Mouse (Mus musculus) layer of hippocampus, postnatal 25 days (tissue): ENCODE measurements around the gene Crx. TPM values are rescaled to one million over a fixed set of nuclear protein-coding genes. Genes with fewer than 3 reads are reported as not detected.

Experiments
- DNase-seq, 2 experiments: peaks; one replicate each; pipeline ENCODE4 v3.0.0; 2022; ENCODE audit warnings: mixed read lengths in 2 of 2, low spot score in 1 of 2; ENCODE audit errors: extremely low spot score in 1 of 2
- total RNA-seq, 2 experiments: library from RNA; stranded (reverse); gene quantifications; 2 replicates each; pipeline ENCODE4 v1.2.3; 2021

Gene Crx
- total RNA-seq, 2 experiments from 2014 or later = not detected

GRCm38 (mm10) chr7:15881388-15881787 lies 1.6 kb upstream of the Crx start:
- no peak for DNase-seq

DNA sequence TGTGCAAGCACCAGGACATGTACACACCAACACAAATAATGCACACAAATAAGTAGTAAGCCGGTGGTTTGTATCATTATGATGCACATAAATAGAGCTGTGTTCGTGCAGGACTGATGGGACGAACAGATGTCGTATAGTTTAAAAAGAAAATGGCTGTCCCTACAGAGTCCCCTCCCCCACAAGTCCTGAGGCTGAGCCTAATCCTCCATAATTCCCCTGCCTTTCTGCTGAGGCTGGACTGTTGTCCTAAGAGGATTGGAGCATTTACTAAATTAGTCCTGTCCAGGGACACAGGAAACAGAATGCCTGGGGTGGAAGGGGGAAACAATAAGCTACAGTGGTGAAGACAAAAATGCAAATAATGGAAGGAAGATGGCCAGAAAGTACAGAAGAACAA lies 15.7 kb downstream of the Crx start:
- no peak for DNase-seq

DNA sequence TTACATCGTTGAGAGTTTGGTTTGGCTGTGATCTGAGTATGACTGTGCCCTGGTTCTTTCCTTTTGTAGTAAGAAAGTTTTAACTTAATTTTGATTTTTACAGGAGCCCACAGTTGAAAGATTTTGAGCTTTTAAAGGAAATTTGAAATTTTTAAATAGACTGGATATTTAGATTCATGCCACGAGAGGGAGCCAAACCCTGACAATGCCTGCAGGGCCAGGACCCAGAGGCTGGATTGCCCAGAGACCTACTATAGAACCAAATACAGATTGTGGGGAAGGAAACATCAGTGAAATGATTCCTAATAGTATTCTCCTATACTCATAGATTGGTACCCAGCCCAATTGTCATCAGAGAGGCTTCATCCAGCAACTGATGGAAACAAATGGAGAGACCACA lies 20.1 kb downstream of the Crx start:
- DNase-seq = peak in 1 of 2 experiments; percentile 3

DNA sequence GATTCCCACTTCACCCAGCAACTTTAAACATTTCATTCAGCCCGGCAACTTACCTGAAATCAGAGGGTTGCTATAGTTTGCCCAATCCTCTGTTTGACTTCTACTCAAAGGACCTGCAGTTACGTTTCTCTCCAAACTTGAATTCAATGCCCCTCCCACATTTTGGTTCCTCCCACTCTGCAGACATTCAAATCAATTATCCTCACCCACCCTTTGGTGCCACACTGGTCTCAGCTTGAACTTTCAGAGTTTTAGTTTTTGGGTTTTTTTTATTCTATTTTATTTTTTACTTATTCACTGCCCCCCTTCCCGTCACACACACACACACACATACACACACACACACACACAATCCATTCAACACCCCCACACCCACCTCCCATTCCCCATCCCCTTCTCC lies 40.2 kb downstream of the Crx start, which contains the start of gene Obox6:
Gene Obox6, minus strand, starts transcription at position 101 of the 400 bp plus-strand sequence.
- DNase-seq = no peak

Other genes starting within 250 kb of the Crx start
- not detected for gene Obox3, start 240.1 kb downstream of the Crx start, total RNA-seq
- not detected for gene Obox5, start 129.8 kb downstream of the Crx start, total RNA-seq
- not detected for gene Obox6, start 40.3 kb downstream of the Crx start, total RNA-seq
- not detected for gene Crxos, start 2.6 kb upstream of the Crx start, total RNA-seq
- gene Selenow, start 42.4 kb upstream of the Crx start, total RNA-seq = 1,000 to 10,000 TPM; 1,670 to 1,760 TPM
- gene Nop53, start 66.1 kb upstream of the Crx start, total RNA-seq = 100 to 1,000 TPM; 118 to 133 TPM
- gene Ehd2, start 87.6 kb upstream of the Crx start, total RNA-seq = 1 to 10 TPM; 4.5 to 5.5 TPM
- 10 to 100 TPM; 15.9 to 23.2 TPM for gene Bicra, start 168.0 kb upstream of the Crx start, total RNA-seq
- under 1 TPM; 0.44 to 0.66 TPM for gene Zfp541, start 181.8 kb upstream of the Crx start, total RNA-seq
- gene Napa, start 218.5 kb upstream of the Crx start, total RNA-seq = 100 to 1,000 TPM; 282 to 301 TPM
- 10 to 100 TPM; 32.3 to 37.8 TPM for gene Kptn, start 239.9 kb upstream of the Crx start, total RNA-seq
- gene Slc8a2, start 249.9 kb upstream of the Crx start, total RNA-seq = 100 to 1,000 TPM; 294 to 322 TPM